ENCODE assay signal across 12 mouse cellular contexts in the genomic region with DNA sequence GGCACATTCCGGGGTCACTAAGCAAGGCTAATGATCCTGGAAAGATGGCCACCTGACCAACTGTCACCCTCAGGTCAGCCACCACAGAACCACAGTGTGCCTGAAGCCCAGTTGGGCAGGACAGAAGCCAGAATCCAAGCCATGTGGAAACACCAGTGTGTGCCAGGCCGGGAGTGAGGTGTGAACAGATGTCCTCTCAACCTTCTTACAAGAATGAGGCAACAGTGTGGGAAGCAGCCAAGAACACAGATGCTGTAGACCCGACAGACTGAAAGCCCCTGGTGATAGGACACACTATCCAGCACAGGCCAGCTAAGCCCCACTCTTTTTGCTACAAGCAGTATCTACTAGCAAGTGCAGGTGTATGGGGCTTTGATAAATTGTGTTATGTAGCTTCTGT. TPM values are rescaled to one million over a fixed set of nuclear protein-coding genes. Genes with fewer than 3 reads are reported as not detected.
A peak's percentile ranks its signal among the peaks of the same experiment; 100 is the strongest.
DNase-seq lines count a peak whose midpoint lies in the region; ATAC-seq and TF ChIP-seq lines count a peak whose summit lies in the region.
"Had no signal": no experiment of that assay in that cellular context is flagged by ENCODE, and none has a peak within 500 bp of the region (broad histone marks: within the 10 kb centered on the region; RNA-seq: fewer than 3 reads in every experiment).

No protein-coding gene starts in this region.

- no peaks in the 10 kb centered on the region for H3K27me3 ChIP-seq in forebrain, embryonic 15.5 days
- no peaks in the 10 kb centered on the region for H3K27me3 ChIP-seq in forebrain, embryonic 11.5 days (ENCODE audit: control insufficient read depth, insufficient read depth, low read length)
- H3K27me3 ChIP-seq in lung, postnatal 0 days (replicated peaks; ENCODE audit: insufficient read depth, low read length), result no peaks in the 10 kb centered on the region
- H3K27me3 ChIP-seq in stomach, postnatal 0 days (ENCODE audit: control insufficient read depth, insufficient read depth, low read length), result no peaks in the 10 kb centered on the region
- H3K27me3 ChIP-seq: embryonic facial prominence, embryonic 15.5 days; hindbrain, embryonic 15.5 days; midbrain, embryonic 15.5 days had no signal

- TF ChIP-seq CTCF in lung, postnatal 0 days (IDR thresholded peaks at IDR 0.05), result no peak
- TF ChIP-seq CTCF in stomach, postnatal 0 days (IDR thresholded peaks at IDR 0.05; ENCODE audit: low read depth), result no peak

- TF ChIP-seq EP300 in lung, postnatal 0 days (IDR thresholded peaks at IDR 0.05), result no peak
- no peak for TF ChIP-seq EP300 in stomach, postnatal 0 days (optimal IDR thresholded peaks at IDR 0.05)

- H3K9me3 ChIP-seq in forebrain, embryonic 15.5 days, result no peaks in the 10 kb centered on the region
- no peaks in the 10 kb centered on the region for H3K9me3 ChIP-seq in forebrain, embryonic 11.5 days (ENCODE audit: control insufficient read depth, low read length)
- H3K9me3 ChIP-seq in lung, postnatal 0 days (ENCODE audit: low read length), result no peaks in the 10 kb centered on the region
- no peaks in the 10 kb centered on the region for H3K9me3 ChIP-seq in stomach, postnatal 0 days (ENCODE audit: control insufficient read depth, low read length)
- H3K9me3 ChIP-seq: embryonic facial prominence, embryonic 15.5 days; hindbrain, embryonic 15.5 days; midbrain, embryonic 15.5 days had no signal

- 59% methylated on average over 3 of the region's 3 CpGs for WGBS in forebrain, embryonic 15.5 days
- 92% methylated on average over 3 of the region's 3 CpGs for WGBS in forebrain, embryonic 11.5 days
- 63% methylated on average over 3 of the region's 3 CpGs for WGBS in lung, postnatal 0 days
- WGBS in stomach, postnatal 0 days, result 78% methylated on average over 3 of the region's 3 CpGs

- peaks cover 25% of the 10 kb centered on the region for H3K4me1 ChIP-seq in forebrain, embryonic 15.5 days
- H3K4me1 ChIP-seq in forebrain, embryonic 11.5 days (replicated peaks; ENCODE audit: control insufficient read depth, insufficient read depth, low read length), result no peaks in the 10 kb centered on the region
- H3K4me1 ChIP-seq in lung, postnatal 0 days (ENCODE audit: insufficient read depth, low read depth, low read length), result no peaks in the 10 kb centered on the region
- no peaks in the 10 kb centered on the region for H3K4me1 ChIP-seq in stomach, postnatal 0 days (replicated peaks; ENCODE audit: control insufficient read depth, insufficient read depth)
- H3K4me1 ChIP-seq: midbrain, embryonic 15.5 days had no signal

- H3K4me2 ChIP-seq in forebrain, embryonic 15.5 days (replicated peaks), result no peak overlapping the region
- no peak overlapping the region for H3K4me2 ChIP-seq in forebrain, embryonic 11.5 days (ENCODE audit: low read depth, low read length, severe bottlenecking)
- H3K4me2 ChIP-seq in lung, postnatal 0 days (replicated peaks; ENCODE audit: low read depth, low read length), result no peak overlapping the region
- H3K4me2 ChIP-seq in stomach, postnatal 0 days (replicated peaks; ENCODE audit: low read depth), result no peak overlapping the region
- H3K4me2 ChIP-seq: embryonic facial prominence, embryonic 15.5 days; hindbrain, embryonic 15.5 days; midbrain, embryonic 15.5 days had no signal

- H3K27ac ChIP-seq in forebrain, embryonic 15.5 days (replicated peaks), result peak overlapping the region; percentile 70; the same call in 1 of the 2 replicates
- no peak overlapping the region for H3K27ac ChIP-seq in forebrain, embryonic 11.5 days (ENCODE audit: low read depth, low read length)
- H3K27ac ChIP-seq in lung, postnatal 0 days (ENCODE audit: low read length), result no peak overlapping the region
- H3K27ac ChIP-seq in stomach, postnatal 0 days (replicated peaks), result no peak overlapping the region
- H3K27ac ChIP-seq: embryonic facial prominence, embryonic 15.5 days; hindbrain, embryonic 15.5 days; liver, embryonic 14.5 days; midbrain, embryonic 15.5 days had no signal

- no peak overlapping the region for H3K4me3 ChIP-seq in forebrain, embryonic 15.5 days
- H3K4me3 ChIP-seq in forebrain, embryonic 11.5 days (ENCODE audit: low read depth, low read length), result no peak overlapping the region
- H3K4me3 ChIP-seq in lung, postnatal 0 days (ENCODE audit: low read depth, low read length), result no peak overlapping the region
- no peak overlapping the region for H3K4me3 ChIP-seq in stomach, postnatal 0 days (ENCODE audit: low read depth, low read length)
- H3K4me3 ChIP-seq: embryonic facial prominence, embryonic 15.5 days; hindbrain, embryonic 15.5 days; midbrain, embryonic 15.5 days had no signal

- DNase-seq in forebrain, embryonic 11.5 days (ENCODE audit: low spot score), result no peak
- DNase-seq in lung, postnatal 0 days (ENCODE audit: low spot score), result no peak
- no peak for DNase-seq in lung, postnatal 4 days
- DNase-seq in gastrocnemius, adult 8-10 months (ENCODE audit: low spot score in 2 of 2), result peak; percentile 65 to 70
- peak; percentile 49 for DNase-seq in lung, postnatal 14 days
- no peak for DNase-seq in stomach, postnatal 0 days (ENCODE audit: low spot score)
- DNase-seq in testis, postnatal 14 days (ENCODE audit: low spot score), result no peak

- ATAC-seq in forebrain, embryonic 15.5 days (replicated peaks), result peak; percentile 82
- no peak for ATAC-seq in forebrain, embryonic 11.5 days (replicated peaks; ENCODE audit: low FRiP score)
- peak; percentile 15; the same call in 1 of the 2 replicates for ATAC-seq in lung, postnatal 0 days
- no peak for ATAC-seq in stomach, postnatal 0 days (ENCODE audit: low FRiP score, low TSS enrichment)
- ATAC-seq: midbrain, embryonic 15.5 days had no signal

- peaks cover 3% of the 10 kb centered on the region; the same call in 1 of the 2 replicates for H3K36me3 ChIP-seq in forebrain, embryonic 15.5 days
- H3K36me3 ChIP-seq in forebrain, embryonic 11.5 days (ENCODE audit: control insufficient read depth, insufficient read depth, low read length), result no peaks in the 10 kb centered on the region
- no peaks in the 10 kb centered on the region for H3K36me3 ChIP-seq in lung, postnatal 0 days (ENCODE audit: insufficient read depth, low read length)
- 0 out of 2 replicates have a peak, but pooled peaks cover 3% of the 10 kb centered on the region for H3K36me3 ChIP-seq in stomach, postnatal 0 days (ENCODE audit: control insufficient read depth, insufficient read depth, low read length)
- H3K36me3 ChIP-seq: hindbrain, embryonic 15.5 days; midbrain, embryonic 15.5 days had no signal

- H3K9ac ChIP-seq in forebrain, embryonic 15.5 days (replicated peaks), result no peak overlapping the region
- H3K9ac ChIP-seq in forebrain, embryonic 11.5 days (ENCODE audit: low read length), result no peak overlapping the region
- H3K9ac ChIP-seq in lung, postnatal 0 days (replicated peaks; ENCODE audit: low read depth), result no peak overlapping the region
- H3K9ac ChIP-seq in stomach, postnatal 0 days (ENCODE audit: low read length), result no peak overlapping the region
- H3K9ac ChIP-seq: embryonic facial prominence, embryonic 15.5 days; hindbrain, embryonic 15.5 days; liver, embryonic 14.5 days; midbrain, embryonic 15.5 days had no signal

RNA-seq across cellular contexts. Expression of gene Chga, which starts 30.6 kb away (rescaled TPM):
- polyA plus RNA-seq in forebrain, embryonic 15.5 days (2015; fragmentation: Nextera tagmentation; extraction: Ambion mirVana), result 99.3 and 102 TPM in 2 replicates
- 16.7 and 18.1 TPM in 2 replicates for polyA plus RNA-seq in forebrain, embryonic 11.5 days (2014; fragmentation: Nextera tagmentation; extraction: Ambion mirVana)
- 0.49 and 0.54 TPM in 2 replicates for polyA plus RNA-seq in lung, postnatal 0 days (2015; fragmentation: Nextera tagmentation; extraction: Ambion mirVana)
- total RNA-seq in gastrocnemius, adult 8-10 months (2022), result not detected
- 28.9 and 33.2 TPM in 2 replicates for polyA plus RNA-seq in stomach, postnatal 0 days (2015; fragmentation: Nextera tagmentation; extraction: Ambion mirVana)

Comparison
In these comparisons a context has a peak if more than half of its experiments do, and no peak if none do; other contexts are left out.
1. ATAC-seq: peak in forebrain, embryonic 15.5 days (single experiment) and lung, postnatal 0 days (single experiment); none in forebrain, embryonic 11.5 days (single experiment) and stomach, postnatal 0 days (single experiment).
2. DNase-seq: peak in gastrocnemius, adult 8-10 months (2 of 2) and lung, postnatal 14 days (single experiment); none in forebrain, embryonic 11.5 days (single experiment), lung, postnatal 0 days (single experiment), lung, postnatal 4 days (0 of 2), stomach, postnatal 0 days (single experiment) and testis, postnatal 14 days (single experiment).
3. RNA of gene Chga, which starts 30.6 kb away (polyA plus RNA-seq): 99.3 to 102 TPM in forebrain, embryonic 15.5 days, 28.9 to 33.2 TPM in stomach, postnatal 0 days and 16.7 to 18.1 TPM in forebrain, embryonic 11.5 days; 0.49 to 0.54 TPM in lung, postnatal 0 days; every median in the first group is over 10 times any median in the second.